Mouse (Mus musculus) midbrain, embryonic 14.5 days (tissue): ENCODE measurements at regions not wholly inside any gene's neighbourhood (a gene's known extent, or its start where the extent isn't known, plus 50 kb on each side); places are given as distances from the start of the nearest gene placed in this dataset.

Experiments used
- ATAC-seq: fragments of 200-750 bp; cut with Nextera tagmentation; 2 replicates; pipeline ENCODE4 v1.8.0; 2017; ENCODE audit warnings: moderate number of reproducible peaks, moderate library complexity; ENCODE audit not compliant: low FRiP score, low TSS enrichment
- DNase-seq: peaks from one replicate; pipeline ENCODE4 v3.0.0-alpha.2; 2015
- H3K27ac ChIP-seq: fragments of 300-500 bp; sonication (generic); replicated peaks from 2 replicates; pipeline ENCODE4 v1.5.1; 2014; ENCODE audit warnings: mild to moderate bottlenecking, low read depth, low read length, moderate library complexity
- H3K27me3 ChIP-seq: fragments of 300-500 bp; sonication (generic); 2 replicates; pipeline ENCODE4 v1.6.1; 2014; ENCODE audit warnings: low read length, control low read depth, mixed read lengths; ENCODE audit not compliant: control insufficient read depth, insufficient read depth
- H3K36me3 ChIP-seq: fragments of 300-500 bp; sonication (generic); 2 replicates; pipeline ENCODE4 v1.6.1; 2014; ENCODE audit warnings: low read length, control low read depth; ENCODE audit not compliant: control insufficient read depth, insufficient read depth
- H3K4me1 ChIP-seq: fragments of 300-500 bp; sonication (generic); 2 replicates; pipeline ENCODE4 v1.6.1; 2014; ENCODE audit warnings: mild to moderate bottlenecking, antibody characterized with exemption, low read length, control low read depth; ENCODE audit not compliant: control insufficient read depth, insufficient read depth
- H3K4me2 ChIP-seq: fragments of 300-500 bp; sonication (generic); 2 replicates; pipeline ENCODE4 v1.6.1; 2014; ENCODE audit warnings: mild to moderate bottlenecking, low read length, moderate library complexity
- H3K4me3 ChIP-seq: fragments of 300-500 bp; sonication (generic); replicated peaks from 2 replicates; pipeline ENCODE4 v1.5.1; 2014; ENCODE audit warnings: low read depth, low read length
- H3K9ac ChIP-seq: fragments of 300-500 bp; sonication (generic); replicated peaks from 2 replicates; pipeline ENCODE4 v1.6.1; 2014; ENCODE audit warnings: mild to moderate bottlenecking, low read length, moderate library complexity
- H3K9me3 ChIP-seq: fragments of 300-500 bp; sonication (generic); 2 replicates; pipeline ENCODE4 v1.6.1; 2016; ENCODE audit warnings: low read length, control low read depth, mixed read lengths; ENCODE audit not compliant: control insufficient read depth
- WGBS: fragments of 180-500 bp; shearing (Covaris S2); extraction: QIAGEN DNeasy Blood & Tissue Kit; methylation state at CpG from one replicate; pipeline ENCODE4 v1.1.7; 2014; 5-methylcytosine and 5-hydroxymethylcytosine counted together

DNA sequence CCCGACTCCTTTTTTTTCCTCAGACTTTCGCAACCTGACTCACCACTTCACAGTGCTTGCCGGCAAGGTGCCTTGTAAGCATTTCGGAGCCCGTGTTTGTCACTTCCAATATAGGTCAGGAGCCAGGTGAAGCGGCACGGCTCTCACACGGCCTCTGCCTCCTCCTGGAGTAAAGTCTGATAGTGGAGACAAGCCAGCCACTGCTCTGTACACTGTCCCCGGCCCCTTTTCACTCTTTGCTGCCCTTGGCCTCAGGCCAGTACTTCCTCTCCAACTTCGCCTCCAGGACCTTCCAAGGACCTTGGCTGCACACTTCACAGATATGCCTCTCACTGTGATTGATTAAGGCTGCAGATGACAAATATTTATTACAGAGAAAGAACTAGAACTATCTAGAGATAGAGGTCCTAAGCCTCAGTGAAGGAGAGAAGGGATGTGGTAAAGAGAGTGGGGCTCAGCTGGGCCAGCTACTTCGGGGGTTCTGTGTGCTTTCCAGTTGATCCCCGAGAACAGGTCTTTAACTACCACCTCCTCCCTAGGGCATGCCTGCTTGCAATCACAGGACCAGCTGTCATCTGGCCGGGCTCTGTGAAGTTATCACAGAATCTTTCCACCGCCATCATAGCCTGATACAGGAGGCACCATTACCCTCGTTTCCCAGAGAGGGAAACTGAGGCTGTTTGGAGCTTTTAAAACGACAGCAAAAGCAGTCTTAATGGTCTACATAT is 204.2 kb downstream of the Trim29 start:
- Histone ChIP-seq H3K27ac (no peak overlapping the region), H3K9me3 (no peaks in the 10 kb centered on the region), H3K36me3 (no peaks in the 10 kb centered on the region), H3K4me2 (no peak overlapping the region), H3K4me3 (no peak overlapping the region), H3K4me1 (no peaks in the 10 kb centered on the region), H3K27me3 (no peaks in the 10 kb centered on the region), H3K9ac (no peak overlapping the region)
- ATAC-seq, result no peak
- DNase-seq, result no peak
- 89% methylated on average over 16 of the region's 16 CpGs for WGBS

DNA sequence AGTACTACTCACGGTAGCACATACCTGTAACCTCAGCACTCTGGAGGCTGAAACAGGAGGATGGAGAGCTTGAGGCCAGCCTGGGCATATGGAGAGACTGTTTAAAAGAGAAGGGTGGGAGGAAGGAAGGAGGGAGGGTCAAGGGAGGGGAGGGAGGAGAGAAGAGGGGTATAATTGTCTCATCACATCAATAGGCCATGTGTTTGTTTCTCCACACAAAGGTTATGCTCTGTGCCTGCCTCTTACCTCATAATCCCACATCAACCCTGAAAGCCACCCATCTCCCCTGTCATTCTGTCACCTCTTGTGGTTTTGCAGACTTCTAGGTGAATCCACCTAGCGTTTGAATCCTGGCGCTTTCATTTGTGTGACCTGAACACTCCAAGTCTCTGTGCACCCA is 210.3 kb downstream of the Trim29 start:
- no peaks in the 10 kb centered on the region for H3K36me3 ChIP-seq
- H3K27ac ChIP-seq, result no peak overlapping the region
- H3K4me3 ChIP-seq, result no peak overlapping the region
- no peak overlapping the region for H3K4me2 ChIP-seq
- no peak overlapping the region for H3K9ac ChIP-seq
- DNase-seq (no peak), ATAC-seq (no peak)
- WGBS, result 90% methylated on average over 3 of the region's 3 CpGs
- peaks cover 13% of the 10 kb centered on the region; the same call in 1 of the 2 replicates for H3K4me1 ChIP-seq
- H3K27me3 ChIP-seq, result no peaks in the 10 kb centered on the region
- no peaks in the 10 kb centered on the region for H3K9me3 ChIP-seq

DNA sequence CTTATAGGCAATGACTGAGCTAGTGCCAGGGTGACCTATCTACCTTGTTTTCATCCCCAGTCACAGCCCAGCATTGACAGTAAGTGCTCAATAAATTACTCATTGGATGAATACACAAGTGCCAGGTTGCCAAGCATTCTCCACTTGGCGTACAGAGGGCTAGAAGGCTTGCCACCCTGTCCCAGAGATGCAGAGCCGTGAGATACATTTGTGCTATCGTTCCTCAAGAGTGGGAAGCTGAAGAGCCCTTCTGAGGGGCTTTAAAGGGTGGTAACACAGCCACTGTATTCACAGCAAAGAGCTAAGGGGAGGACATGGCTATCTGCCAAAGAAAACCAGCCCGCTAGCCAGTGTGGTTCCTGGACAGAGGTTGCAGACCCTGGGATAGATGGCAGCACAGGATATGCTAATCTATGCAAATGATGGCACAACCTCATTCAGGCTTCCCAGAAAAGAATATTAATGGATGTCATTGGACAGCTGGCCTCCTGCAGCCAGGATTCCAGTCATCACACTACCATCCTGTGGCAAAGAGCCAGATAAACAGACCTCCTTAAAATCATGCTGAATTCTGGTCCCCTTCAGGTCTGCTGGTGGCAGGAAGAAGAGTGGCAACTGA is 214.4 kb downstream of the Trim29 start:
- peaks cover 13% of the 10 kb centered on the region; the same call in 1 of the 2 replicates for H3K4me1 ChIP-seq
- no peaks in the 10 kb centered on the region for H3K27me3 ChIP-seq
- WGBS, result 40% methylated on average over 4 of the region's 4 CpGs
- H3K9me3 ChIP-seq, result no peaks in the 10 kb centered on the region
- no peaks in the 10 kb centered on the region for H3K36me3 ChIP-seq
- H3K4me2 ChIP-seq, result no peak overlapping the region
- H3K27ac ChIP-seq, result 0 out of 2 replicates have a peak overlapping the region, but pooled peaks have one; percentile 20
- ATAC-seq (peak; percentile 46; the same call in 1 of the 2 replicates), DNase-seq (peak; percentile 74)
- H3K9ac ChIP-seq, result no peak overlapping the region
- no peak overlapping the region for H3K4me3 ChIP-seq

DNA sequence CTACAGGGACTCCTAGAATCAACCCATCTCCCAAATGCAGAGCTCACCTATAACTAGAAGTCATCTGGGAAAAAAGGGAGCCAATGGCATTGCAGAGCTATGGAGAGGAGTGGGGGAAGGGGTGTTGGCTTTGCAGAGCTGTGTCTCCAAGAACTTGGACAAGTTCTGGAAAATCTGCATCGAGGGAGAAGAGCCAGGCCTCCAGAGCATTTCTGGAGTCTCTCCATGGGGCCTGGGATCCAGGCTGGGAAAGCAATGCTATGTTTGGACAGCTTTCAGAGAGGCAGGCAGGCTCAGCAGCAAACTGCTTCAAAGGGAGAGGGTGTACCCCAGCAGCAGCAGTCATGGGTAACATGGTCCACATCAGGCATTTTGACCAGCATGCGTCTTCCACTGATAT is 211.6 kb upstream of the Nectin1 start:
- H3K4me2 ChIP-seq, result no peak overlapping the region
- no peaks in the 10 kb centered on the region for H3K4me1 ChIP-seq
- no peak for DNase-seq
- H3K9me3 ChIP-seq, result no peaks in the 10 kb centered on the region
- whole genome bisulfite sequencing, result 85% methylated on average over 2 of the region's 2 CpGs
- H3K36me3 ChIP-seq, result no peaks in the 10 kb centered on the region
- no peak overlapping the region for H3K9ac ChIP-seq
- no peaks in the 10 kb centered on the region for H3K27me3 ChIP-seq
- ATAC-seq, result no peak
- H3K27ac ChIP-seq, result no peak overlapping the region
- no peak overlapping the region for H3K4me3 ChIP-seq

DNA sequence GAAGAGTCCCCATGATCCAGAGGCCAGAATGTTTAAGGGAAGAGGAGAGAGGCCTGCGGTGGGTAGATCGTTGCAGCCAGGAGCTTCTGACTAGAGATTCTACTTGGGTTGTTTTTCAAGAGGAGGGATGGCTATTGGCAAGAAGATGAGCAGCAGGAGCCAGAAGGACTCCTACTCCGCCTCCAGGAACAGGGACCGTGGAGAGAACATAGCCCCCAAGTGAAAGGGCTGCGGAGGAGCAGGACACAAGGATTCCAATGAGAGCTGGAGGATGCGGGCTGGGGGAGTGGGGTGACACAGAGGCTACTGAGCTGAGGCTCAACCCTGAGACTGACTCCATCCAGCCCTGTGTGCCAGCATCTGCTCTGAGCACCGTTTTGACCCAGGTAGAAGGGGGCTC is 207.8 kb upstream of the Nectin1 start:
- ATAC-seq (no peak), DNase-seq (no peak)
- H3K27me3 ChIP-seq, result no peaks in the 10 kb centered on the region
- no peaks in the 10 kb centered on the region for H3K36me3 ChIP-seq
- no peak overlapping the region for H3K27ac ChIP-seq
- no peak overlapping the region for H3K4me3 ChIP-seq
- no peaks in the 10 kb centered on the region for H3K9me3 ChIP-seq
- H3K4me2 ChIP-seq, result no peak overlapping the region
- 83% methylated on average over 7 of the region's 7 CpGs for WGBS
- no peaks in the 10 kb centered on the region for H3K4me1 ChIP-seq
- no peak overlapping the region for H3K9ac ChIP-seq

DNA sequence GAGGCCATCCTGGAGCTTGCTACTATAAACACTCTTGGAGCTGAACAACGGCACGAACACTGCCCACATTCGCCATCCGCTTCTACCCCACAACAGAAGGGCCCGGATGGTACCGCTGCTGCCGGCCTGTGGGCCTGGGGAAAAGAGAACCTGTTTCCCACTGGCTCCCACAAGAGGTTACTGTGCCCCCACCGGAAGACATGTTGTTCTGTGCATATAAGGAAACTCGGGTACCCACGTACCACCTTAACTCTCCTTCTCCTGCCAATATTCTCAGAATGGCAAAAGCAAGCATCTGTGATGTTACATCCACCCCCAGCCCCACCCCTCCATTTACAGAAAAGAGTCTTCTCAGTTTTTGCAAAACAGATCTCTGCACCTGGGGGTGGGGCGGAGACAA is 206.7 kb upstream of the Nectin1 start:
- no peaks in the 10 kb centered on the region for H3K27me3 ChIP-seq
- H3K27ac ChIP-seq, result no peak overlapping the region
- H3K4me1 ChIP-seq, result no peaks in the 10 kb centered on the region
- no peak overlapping the region for H3K4me2 ChIP-seq
- H3K4me3 ChIP-seq, result no peak overlapping the region
- H3K9ac ChIP-seq, result no peak overlapping the region
- DNase-seq (no peak), ATAC-seq (no peak)
- 91% methylated on average over 11 of the region's 11 CpGs for WGBS
- H3K36me3 ChIP-seq, result no peaks in the 10 kb centered on the region
- H3K9me3 ChIP-seq, result no peaks in the 10 kb centered on the region

DNA sequence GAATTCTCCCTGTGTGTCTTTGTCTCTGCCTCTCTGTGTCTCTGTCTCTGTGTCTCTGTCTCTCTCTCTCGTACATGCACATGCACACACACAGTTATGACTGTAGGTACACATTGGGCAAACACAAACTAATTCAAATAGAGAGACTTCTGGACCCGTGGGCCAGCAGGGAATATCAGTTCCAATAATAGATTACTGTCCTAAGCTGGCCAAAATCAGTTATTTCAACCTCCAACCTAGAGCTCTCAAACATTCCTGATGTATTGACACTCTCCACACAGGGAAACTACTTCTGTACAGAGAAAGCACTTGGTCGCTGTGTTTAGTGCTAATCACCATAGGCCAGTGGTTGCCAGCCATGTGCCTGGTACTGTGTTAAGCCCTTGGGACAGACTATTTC is 203.7 kb upstream of the Nectin1 start:
- Histone ChIP-seq H3K9ac (no peak overlapping the region), H3K4me2 (no peak overlapping the region), H3K36me3 (no peaks in the 10 kb centered on the region), H3K4me1 (peaks cover 4% of the 10 kb centered on the region; the same call in 1 of the 2 replicates), H3K9me3 (no peaks in the 10 kb centered on the region), H3K27ac (no peak overlapping the region), H3K27me3 (no peaks in the 10 kb centered on the region), H3K4me3 (no peak overlapping the region)
- DNase-seq (no peak), ATAC-seq (no peak)
- 83% methylated on average over 3 of the region's 3 CpGs for WGBS

DNA sequence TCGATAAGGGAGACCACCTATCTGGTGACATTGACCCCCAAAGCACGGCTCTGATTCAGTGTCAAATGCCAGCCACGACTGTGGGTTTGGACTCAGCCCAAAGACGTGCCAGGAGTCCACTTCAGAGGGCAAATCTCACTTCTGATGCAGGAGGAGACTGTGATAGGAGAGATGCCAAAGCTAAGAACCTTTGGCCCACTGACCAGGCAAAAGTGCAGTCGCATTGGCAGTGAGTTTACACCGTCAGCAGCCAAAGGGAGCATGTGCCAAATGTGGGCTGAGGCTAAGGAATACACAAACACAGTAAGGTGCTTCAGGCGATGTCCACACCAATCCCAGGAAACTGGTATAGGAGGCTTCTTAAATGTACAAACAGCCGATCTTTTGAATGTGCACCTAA is 202.6 kb upstream of the Nectin1 start:
- no peak overlapping the region for H3K4me2 ChIP-seq
- no peak for DNase-seq
- no peaks in the 10 kb centered on the region for H3K9me3 ChIP-seq

DNA sequence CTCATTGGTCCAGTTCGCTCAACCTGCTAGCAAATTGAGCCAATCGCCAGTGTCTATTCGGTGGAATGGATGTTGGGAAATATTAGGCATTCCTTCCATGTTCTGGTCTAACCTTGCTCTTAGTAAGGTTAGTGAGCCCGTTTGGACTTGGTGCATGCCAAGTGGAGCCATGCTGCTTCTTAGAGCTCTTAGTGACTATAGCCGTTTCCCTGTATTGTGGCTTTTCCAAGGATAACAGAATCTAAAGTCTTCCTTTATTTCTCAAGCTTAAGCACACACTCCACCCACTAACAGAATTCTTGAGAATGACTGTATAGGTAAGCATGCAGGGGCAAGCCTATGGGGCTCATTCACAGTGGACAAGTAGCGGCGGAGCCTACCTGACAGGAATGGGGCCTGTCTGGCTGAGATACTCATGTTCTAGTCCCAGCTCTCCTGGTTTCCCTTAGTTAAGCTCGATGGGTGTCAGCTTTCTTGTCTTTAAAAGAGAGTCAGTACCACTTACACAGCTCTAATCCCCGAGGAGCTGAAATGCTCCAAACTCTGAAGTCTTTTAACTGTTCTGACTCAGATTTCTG is 201.6 kb upstream of the Nectin1 start:
- peaks cover 4% of the 10 kb centered on the region; the same call in 1 of the 2 replicates for H3K4me1 ChIP-seq
- 86% methylated on average over 9 of the region's 9 CpGs for WGBS
- no peak overlapping the region for H3K27ac ChIP-seq
- H3K9ac ChIP-seq, result no peak overlapping the region
- ATAC-seq, result no peak
- no peaks in the 10 kb centered on the region for H3K9me3 ChIP-seq
- H3K27me3 ChIP-seq, result no peaks in the 10 kb centered on the region
- DNase-seq, result no peak
- no peaks in the 10 kb centered on the region for H3K36me3 ChIP-seq
- no peak overlapping the region for H3K4me2 ChIP-seq
- H3K4me3 ChIP-seq, result no peak overlapping the region

More for the DNA sequence above, 202.6 kb upstream of the Nectin1 start:
- Histone ChIP-seq H3K27ac (no peak overlapping the region), H3K4me3 (no peak overlapping the region), H3K4me1 (peaks cover 4% of the 10 kb centered on the region; the same call in 1 of the 2 replicates), H3K9ac (no peak overlapping the region), H3K36me3 (no peaks in the 10 kb centered on the region), H3K27me3 (no peaks in the 10 kb centered on the region)
- WGBS, result 90% methylated on average over 8 of the region's 8 CpGs
- no peak for ATAC-seq
